Mouse (Mus musculus): ENCODE measurements around the gene Scmh1. TPM values are rescaled to one million over a fixed set of nuclear protein-coding genes. Genes with fewer than 3 reads are reported as not detected.

Gene Scmh1
- polyA plus RNA-seq, 1 experiment from 2014 or later = 77.4 TPM

- WGBS = 97% methylated on average over 7 of the region's 7 CpGs
- ATAC-seq = no peak
- no peak overlapping the region for H3K9ac ChIP-seq (replicated peaks)
- H3K9me3 ChIP-seq = no peaks in the 10 kb centered on the region
- peaks cover 63% of the 10 kb centered on the region for H3K36me3 ChIP-seq
- H3K27me3 ChIP-seq = no peaks in the 10 kb centered on the region
- H3K4me1 ChIP-seq (replicated peaks) = no peaks in the 10 kb centered on the region
- H3K4me2 ChIP-seq (replicated peaks) = no peak overlapping the region
- H3K4me3 ChIP-seq (replicated peaks) = no peak overlapping the region
- H3K27ac ChIP-seq = no peak overlapping the region
These were observed 111.4 kb downstream of the Scmh1 start for GRCm38 (mm10) chr4:120516491-120516890.

- H3K27ac ChIP-seq = no peak overlapping the region
- H3K9me3 ChIP-seq = no peaks in the 10 kb centered on the region
- H3K27me3 ChIP-seq = no peaks in the 10 kb centered on the region
- no peak for ATAC-seq
- no peak overlapping the region for H3K4me2 ChIP-seq (replicated peaks)
- H3K4me3 ChIP-seq (replicated peaks) = no peak overlapping the region
- H3K4me1 ChIP-seq (replicated peaks) = no peaks in the 10 kb centered on the region
- H3K9ac ChIP-seq (replicated peaks) = no peak overlapping the region
- peaks cover 67% of the 10 kb centered on the region for H3K36me3 ChIP-seq
- WGBS = 94% methylated on average over 7 of the region's 7 CpGs
These were observed 111.8 kb downstream of the Scmh1 start for GRCm38 (mm10) chr4:120516907-120517306.

GRCm38 (mm10) chr4:120517335-120517734 lies 112.3 kb downstream of the Scmh1 start:
- no peak overlapping the region for H3K9ac ChIP-seq (replicated peaks)
- ATAC-seq = no peak
- H3K9me3 ChIP-seq = no peaks in the 10 kb centered on the region
- H3K4me1 ChIP-seq (replicated peaks) = no peaks in the 10 kb centered on the region
- H3K4me3 ChIP-seq (replicated peaks) = no peak overlapping the region
- H3K36me3 ChIP-seq = peaks cover 72% of the 10 kb centered on the region
- WGBS = 89% methylated on average over 4 of the region's 4 CpGs
- H3K4me2 ChIP-seq (replicated peaks) = no peak overlapping the region
- H3K27me3 ChIP-seq = no peaks in the 10 kb centered on the region
- H3K27ac ChIP-seq = no peak overlapping the region

- no peak overlapping the region for H3K4me3 ChIP-seq (replicated peaks)
- H3K9me3 ChIP-seq = no peaks in the 10 kb centered on the region
- H3K27me3 ChIP-seq = no peaks in the 10 kb centered on the region
- no peak overlapping the region for H3K4me2 ChIP-seq (replicated peaks)
- ATAC-seq = no peak
- no peak overlapping the region for H3K9ac ChIP-seq (replicated peaks)
- peaks cover 94% of the 10 kb centered on the region for H3K36me3 ChIP-seq
- WGBS = 76% methylated on average over 5 of the region's 5 CpGs
- no peaks in the 10 kb centered on the region for H3K4me1 ChIP-seq (replicated peaks)
- no peak overlapping the region for H3K27ac ChIP-seq
These were observed 116.7 kb downstream of the Scmh1 start for GRCm38 (mm10) chr4:120521761-120522160.

- no peak for ATAC-seq
- Histone ChIP-seq H3K4me3 (replicated peaks) (no peak overlapping the region), H3K4me1 (replicated peaks) (no peaks in the 10 kb centered on the region), H3K9me3 (no peaks in the 10 kb centered on the region), H3K4me2 (replicated peaks) (no peak overlapping the region), H3K27me3 (no peaks in the 10 kb centered on the region), H3K36me3 (peaks cover 90% of the 10 kb centered on the region), H3K9ac (replicated peaks) (no peak overlapping the region), H3K27ac (no peak overlapping the region)
- 89% methylated on average over 4 of the region's 4 CpGs for WGBS
These were observed 117.3 kb downstream of the Scmh1 start for GRCm38 (mm10) chr4:120522351-120522750.

GRCm38 (mm10) chr4:120523092-120523491 lies 118.0 kb downstream of the Scmh1 start:
- no peak for ATAC-seq
- Histone ChIP-seq H3K9ac (replicated peaks) (no peak overlapping the region), H3K4me1 (replicated peaks) (no peaks in the 10 kb centered on the region), H3K4me2 (replicated peaks) (no peak overlapping the region), H3K27ac (no peak overlapping the region), H3K9me3 (no peaks in the 10 kb centered on the region), H3K36me3 (peaks cover 89% of the 10 kb centered on the region), H3K27me3 (no peaks in the 10 kb centered on the region), H3K4me3 (replicated peaks) (no peak overlapping the region)
- 98% methylated on average over 3 of the region's 3 CpGs for WGBS

- H3K4me2 ChIP-seq (replicated peaks) = no peak overlapping the region
- no peak overlapping the region for H3K9ac ChIP-seq (replicated peaks)
- peaks cover 89% of the 10 kb centered on the region for H3K36me3 ChIP-seq
- no peaks in the 10 kb centered on the region for H3K27me3 ChIP-seq
- no peaks in the 10 kb centered on the region for H3K9me3 ChIP-seq
- H3K27ac ChIP-seq = no peak overlapping the region
- no peak overlapping the region for H3K4me3 ChIP-seq (replicated peaks)
- no peak for ATAC-seq
- H3K4me1 ChIP-seq (replicated peaks) = no peaks in the 10 kb centered on the region
- WGBS = 77% methylated on average over 9 of the region's 9 CpGs
These were observed 123.1 kb downstream of the Scmh1 start for GRCm38 (mm10) chr4:120528171-120528570.

GRCm38 (mm10) chr4:120531986-120532385 lies 126.9 kb downstream of the Scmh1 start, which contains the start of gene Slfnl1:
Gene Slfnl1 (plus strand): TSS chr4:120532231.
- 89% methylated on average over 6 of the region's 6 CpGs for WGBS
- Histone ChIP-seq H3K4me3 (replicated peaks) (no peak within 1 kb of the TSS), H3K4me1 (replicated peaks) (no peaks in the 10 kb centered on the region), H3K27me3 (no peaks in the 10 kb centered on the region), H3K27ac (no peak within 1 kb of the TSS), H3K36me3 (peaks cover 71% of the 10 kb centered on the region), H3K9me3 (no peaks in the 10 kb centered on the region), H3K4me2 (replicated peaks) (no peak within 1 kb of the TSS), H3K9ac (replicated peaks) (no peak within 1 kb of the TSS)
- no peak for ATAC-seq

GRCm38 (mm10) chr4:120538664-120539063 lies 133.6 kb downstream of the Scmh1 start:
- ATAC-seq = no peak

GRCm38 (mm10) chr4:120544896-120545295 lies 139.8 kb downstream of the Scmh1 start:
- Histone ChIP-seq H3K4me3 (replicated peaks) (no peak overlapping the region), H3K9ac (replicated peaks) (no peak overlapping the region), H3K9me3 (no peaks in the 10 kb centered on the region), H3K27me3 (no peaks in the 10 kb centered on the region), H3K4me2 (replicated peaks) (no peak overlapping the region), H3K4me1 (replicated peaks) (no peaks in the 10 kb centered on the region), H3K27ac (no peak overlapping the region), H3K36me3 (peaks cover 93% of the 10 kb centered on the region)
- no peak for ATAC-seq
- 95% methylated on average over 1 of the region's 1 CpGs for WGBS

More at GRCm38 (mm10) chr4:120538664-120539063, 133.6 kb downstream of the Scmh1 start:
- no peaks in the 10 kb centered on the region for H3K9me3 ChIP-seq
- H3K36me3 ChIP-seq = peaks cover 67% of the 10 kb centered on the region
- 96% methylated on average over 10 of the region's 10 CpGs for WGBS
- no peaks in the 10 kb centered on the region for H3K4me1 ChIP-seq (replicated peaks)
- H3K4me3 ChIP-seq (replicated peaks) = no peak overlapping the region
- H3K27me3 ChIP-seq = no peaks in the 10 kb centered on the region
- no peak overlapping the region for H3K9ac ChIP-seq (replicated peaks)
- H3K4me2 ChIP-seq (replicated peaks) = no peak overlapping the region
- H3K27ac ChIP-seq = no peak overlapping the region

GRCm38 (mm10) chr4:120556592-120556991 lies 151.5 kb downstream of the Scmh1 start:
- 93% methylated on average over 6 of the region's 6 CpGs for WGBS
- Histone ChIP-seq H3K27ac (no peak overlapping the region), H3K4me2 (replicated peaks) (no peak overlapping the region)

GRCm38 (mm10) chr4:120565726-120566125 lies 160.6 kb downstream of the Scmh1 start:
- Histone ChIP-seq H3K9ac (replicated peaks) (no peak overlapping the region), H3K27ac (no peak overlapping the region), H3K4me3 (replicated peaks) (no peak overlapping the region), H3K9me3 (no peaks in the 10 kb centered on the region), H3K4me1 (replicated peaks) (peaks cover 21% of the 10 kb centered on the region), H3K36me3 (peaks cover 42% of the 10 kb centered on the region), H3K27me3 (no peaks in the 10 kb centered on the region), H3K4me2 (replicated peaks) (no peak overlapping the region)
- ATAC-seq = no peak
- 96% methylated on average over 2 of the region's 2 CpGs for WGBS

More at GRCm38 (mm10) chr4:120556592-120556991, 151.5 kb downstream of the Scmh1 start:
- no peak for ATAC-seq
- Histone ChIP-seq H3K36me3 (peaks cover 89% of the 10 kb centered on the region), H3K9me3 (no peaks in the 10 kb centered on the region), H3K27me3 (no peaks in the 10 kb centered on the region), H3K9ac (replicated peaks) (no peak overlapping the region), H3K4me3 (replicated peaks) (no peak overlapping the region), H3K4me1 (replicated peaks) (no peaks in the 10 kb centered on the region)

GRCm38 (mm10) chr4:120568005-120568404 lies 162.9 kb downstream of the Scmh1 start:
- peak overlapping the region; percentile 84 for H3K4me2 ChIP-seq (replicated peaks)
- no peak for ATAC-seq
- H3K4me1 ChIP-seq (replicated peaks) = peaks cover 25% of the 10 kb centered on the region
- no peaks in the 10 kb centered on the region for H3K9me3 ChIP-seq
- H3K27me3 ChIP-seq = no peaks in the 10 kb centered on the region
- H3K9ac ChIP-seq (replicated peaks) = peak overlapping the region; percentile 20; the same call in 1 of the 2 replicates
- peaks cover 26% of the 10 kb centered on the region for H3K36me3 ChIP-seq
- H3K4me3 ChIP-seq (replicated peaks) = peak overlapping the region; percentile 79; the same call in 1 of the 2 replicates
- 59% methylated on average over 5 of the region's 5 CpGs for WGBS
- H3K27ac ChIP-seq = no peak overlapping the region
